ENCODE assay signal across 14 mouse cellular contexts in genomic region chr1:120604431-120605142, GRCm38 (mm10). TPM values are rescaled to one million over a fixed set of nuclear protein-coding genes. Genes with fewer than 3 reads are reported as not detected.
DNase-seq lines count a peak whose midpoint lies in the region; ATAC-seq lines count a peak whose summit lies in the region.
"Had no signal": no experiment of that assay in that cellular context is flagged by ENCODE, and none has a peak within 500 bp of the region (broad histone marks: within the 10 kb centered on the region; RNA-seq: fewer than 3 reads in every experiment).

No protein-coding gene starts in this region.

- no peak for DNase-seq in heart, adult 18-20 months
- no peak for DNase-seq in left cerebral cortex, postnatal 4 days
- no peak for DNase-seq in lung, postnatal 10 days
- DNase-seq in ovary, postnatal 36 days (ENCODE audit: low spot score): no peak
- DNase-seq: kidney, postnatal 36 days; liver, postnatal 0 days had no signal

- H3K4me2 ChIP-seq in heart, embryonic 15.5 days: no peak overlapping the region
- peak overlapping the region; percentile 61 for H3K4me2 ChIP-seq in hindbrain, embryonic 13.5 days
- peak overlapping the region; percentile 77 for H3K4me2 ChIP-seq in midbrain, embryonic 12.5 days (replicated peaks)
- no peak overlapping the region for H3K4me2 ChIP-seq in heart, embryonic 12.5 days

- H3K9ac ChIP-seq in heart, embryonic 15.5 days: no peak overlapping the region
- peak overlapping the region; percentile 77 for H3K9ac ChIP-seq in hindbrain, embryonic 13.5 days
- H3K9ac ChIP-seq in midbrain, embryonic 12.5 days (replicated peaks): peak overlapping the region; percentile 77
- H3K9ac ChIP-seq in heart, embryonic 12.5 days: no peak overlapping the region
- H3K9ac ChIP-seq: intestine, embryonic 15.5 days; liver, postnatal 0 days had no signal

- intact Hi-C loops in left cerebral cortex, postnatal 4 days (cut with DNase I): no loop called here

- no peaks in the 10 kb centered on the region for H3K9me3 ChIP-seq in heart, embryonic 15.5 days (replicated peaks)
- H3K9me3 ChIP-seq in hindbrain, embryonic 13.5 days: no peaks in the 10 kb centered on the region
- no peaks in the 10 kb centered on the region for H3K9me3 ChIP-seq in midbrain, embryonic 12.5 days
- H3K9me3 ChIP-seq in heart, embryonic 12.5 days (replicated peaks): no peaks in the 10 kb centered on the region
- H3K9me3 ChIP-seq: intestine, embryonic 15.5 days had no signal

- H3K27ac ChIP-seq in heart, embryonic 15.5 days: no peak overlapping the region
- H3K27ac ChIP-seq in hindbrain, embryonic 13.5 days: peak overlapping the region; percentile 86
- H3K27ac ChIP-seq in midbrain, embryonic 12.5 days (replicated peaks): peak overlapping the region; percentile 88
- no peak overlapping the region for H3K27ac ChIP-seq in heart, embryonic 12.5 days (ENCODE audit: poor library complexity, severe bottlenecking)
- H3K27ac ChIP-seq: intestine, embryonic 15.5 days had no signal

- WGBS in heart, embryonic 15.5 days: 10% methylated on average over 30 of the region's 30 CpGs
- WGBS in hindbrain, embryonic 13.5 days: 2% methylated on average over 30 of the region's 30 CpGs
- 2% methylated on average over 30 of the region's 30 CpGs for WGBS in midbrain, embryonic 12.5 days
- 4% methylated on average over 30 of the region's 30 CpGs for WGBS in heart, embryonic 12.5 days

- no peak for ATAC-seq in heart, embryonic 15.5 days (replicated peaks; ENCODE audit: insufficient number of reproducible peaks, insufficient read depth, low FRiP score, low read depth)
- no peak for ATAC-seq in hindbrain, embryonic 13.5 days (ENCODE audit: low FRiP score)
- ATAC-seq in midbrain, embryonic 12.5 days (ENCODE audit: low FRiP score, low read depth): no peak
- ATAC-seq in heart, embryonic 12.5 days (ENCODE audit: insufficient number of reproducible peaks, low FRiP score): no peak
- ATAC-seq: forebrain, embryonic 16.5 days; intestine, embryonic 15.5 days; liver, postnatal 0 days had no signal

- H3K4me3 ChIP-seq in heart, embryonic 15.5 days: peak overlapping the region; percentile 1; the same call in 1 of the 2 replicates
- H3K4me3 ChIP-seq in hindbrain, embryonic 13.5 days: peak overlapping the region; percentile 47
- peak overlapping the region; percentile 62 for H3K4me3 ChIP-seq in midbrain, embryonic 12.5 days
- H3K4me3 ChIP-seq in heart, embryonic 12.5 days: no peak overlapping the region
- H3K4me3 ChIP-seq: intestine, embryonic 15.5 days had no signal

- H3K4me1 ChIP-seq in heart, embryonic 15.5 days (replicated peaks): peaks cover 29% of the 10 kb centered on the region
- H3K4me1 ChIP-seq in hindbrain, embryonic 13.5 days (replicated peaks): peaks cover 29% of the 10 kb centered on the region
- H3K4me1 ChIP-seq in midbrain, embryonic 12.5 days: peaks cover 19% of the 10 kb centered on the region
- H3K4me1 ChIP-seq in heart, embryonic 12.5 days (replicated peaks): peaks cover 20% of the 10 kb centered on the region

- peaks cover 95% of the 10 kb centered on the region for H3K27me3 ChIP-seq in heart, embryonic 15.5 days
- peaks cover 91% of the 10 kb centered on the region for H3K27me3 ChIP-seq in hindbrain, embryonic 13.5 days
- peaks cover 87% of the 10 kb centered on the region for H3K27me3 ChIP-seq in midbrain, embryonic 12.5 days
- H3K27me3 ChIP-seq in heart, embryonic 12.5 days (replicated peaks): peaks cover 90% of the 10 kb centered on the region

- no peaks in the 10 kb centered on the region for H3K36me3 ChIP-seq in heart, embryonic 15.5 days
- H3K36me3 ChIP-seq in hindbrain, embryonic 13.5 days: no peaks in the 10 kb centered on the region
- H3K36me3 ChIP-seq in midbrain, embryonic 12.5 days: no peaks in the 10 kb centered on the region
- H3K36me3 ChIP-seq in heart, embryonic 12.5 days: no peaks in the 10 kb centered on the region
- H3K36me3 ChIP-seq: intestine, embryonic 15.5 days had no signal

RNA-seq across cellular contexts. Expression of gene En1, which starts 2.4 kb away (rescaled TPM):
- not detected in 2 replicates for polyA plus RNA-seq in heart, embryonic 15.5 days (2015; fragmentation: Nextera tagmentation; extraction: Ambion mirVana)
- total RNA-seq in heart, adult 18-20 months (2021): not detected
- 4.0 and 7.8 TPM in 2 replicates for polyA plus RNA-seq in hindbrain, embryonic 13.5 days (2015; fragmentation: Nextera tagmentation; extraction: Ambion mirVana)
- polyA plus RNA-seq in midbrain, embryonic 12.5 days (2016; fragmentation: Nextera tagmentation; extraction: Ambion mirVana): 7.3 and 10.3 TPM in 2 replicates
- total RNA-seq in left cerebral cortex, postnatal 4 days (2021): under 1 TPM; 0.12 to 0.14 TPM
- 0.06 TPM in 1 of 2 replicates, not detected in the other for polyA plus RNA-seq in heart, embryonic 12.5 days (2016; fragmentation: Nextera tagmentation; extraction: Ambion mirVana)
- total RNA-seq: left cerebral cortex, adult 18-20 months had no signal
- polyA plus RNA-seq: forebrain, embryonic 16.5 days; intestine, embryonic 15.5 days; liver, postnatal 0 days; spleen, adult 2 months had no signal

Comparison
In these comparisons a context has a peak if more than half of its experiments do, and no peak if none do; other contexts are left out.
1. H3K27ac ChIP-seq: peak in hindbrain, embryonic 13.5 days (single experiment) and midbrain, embryonic 12.5 days (single experiment); none in heart, embryonic 15.5 days (single experiment) and heart, embryonic 12.5 days (single experiment).
2. H3K4me2 ChIP-seq: peak in hindbrain, embryonic 13.5 days (single experiment) and midbrain, embryonic 12.5 days (single experiment); none in heart, embryonic 15.5 days (single experiment) and heart, embryonic 12.5 days (single experiment).
3. H3K9ac ChIP-seq: peak in hindbrain, embryonic 13.5 days (single experiment) and midbrain, embryonic 12.5 days (single experiment); none in heart, embryonic 15.5 days (single experiment) and heart, embryonic 12.5 days (single experiment).